Mouse (Mus musculus) olfactory bulb, adult 2 months (tissue): ENCODE results near the gene Fam206a.

Experiments
- CTCF ChIP-seq: fragments of 200-500 bp; IDR thresholded peaks from 2 replicates; pipeline ENCODE4 v1.5.1; 2012; ENCODE audit warnings: low read depth, mild to moderate bottlenecking, low read length, moderate library complexity; ENCODE audit not compliant: insufficient read depth
- POLR2A ChIP-seq: fragments of 200-500 bp; IDR thresholded peaks from 2 replicates; pipeline ENCODE4 v1.6.1; 2012; ENCODE audit warnings: mild to moderate bottlenecking, low read depth, low read length, moderate library complexity; ENCODE audit not compliant: insufficient read depth

GRCm38 (mm10) chr4:56767861-56768284 lies 34.3 kb upstream of the Fam206a start:
- TF ChIP-seq CTCF (no peak), POLR2A (no peak)
